ENCODE assay signal across 12 mouse cellular contexts in genomic region chr7:139218641-139219415, GRCm38 (mm10). TPM values are rescaled to one million over a fixed set of nuclear protein-coding genes. Genes with fewer than 3 reads are reported as not detected.
DNase-seq lines count a peak whose midpoint lies in the region; ATAC-seq lines count a peak whose summit lies in the region.
"Had no signal": no experiment of that assay in that cellular context is flagged by ENCODE, and none has a peak within 500 bp of the region (broad histone marks: within the 10 kb centered on the region; RNA-seq: fewer than 3 reads in every experiment).

No protein-coding gene starts in this region.

- ATAC-seq in liver, embryonic 16.5 days (ENCODE audit: low read depth), result 0 out of 2 replicates have a peak, but pooled peaks have one; percentile 30
- no peak for ATAC-seq in kidney, embryonic 16.5 days (ENCODE audit: low FRiP score, low TSS enrichment)
- no peak for ATAC-seq in forebrain, embryonic 12.5 days (ENCODE audit: low FRiP score)
- ATAC-seq in midbrain, embryonic 13.5 days, result no peak
- ATAC-seq: Patski had no signal

- H3K4me1 ChIP-seq in liver, embryonic 16.5 days (ENCODE audit: control insufficient read depth, low read depth, low read length), result no peaks in the 10 kb centered on the region
- H3K4me1 ChIP-seq in kidney, embryonic 16.5 days (ENCODE audit: insufficient read depth, low read length), result peaks cover 13% of the 10 kb centered on the region
- peaks cover 4% of the 10 kb centered on the region; the same call in 1 of the 2 replicates for H3K4me1 ChIP-seq in forebrain, embryonic 12.5 days
- peaks cover 2% of the 10 kb centered on the region; the same call in 1 of the 2 replicates for H3K4me1 ChIP-seq in midbrain, embryonic 13.5 days (replicated peaks)
- H3K4me1 ChIP-seq: liver, embryonic 13.5 days had no signal

- no peaks in the 10 kb centered on the region for H3K27me3 ChIP-seq in liver, embryonic 16.5 days (ENCODE audit: control insufficient read depth, insufficient read depth, low read depth, low read length)
- no peaks in the 10 kb centered on the region for H3K27me3 ChIP-seq in kidney, embryonic 16.5 days (ENCODE audit: insufficient read depth, low read length)
- no peaks in the 10 kb centered on the region for H3K27me3 ChIP-seq in forebrain, embryonic 12.5 days
- no peaks in the 10 kb centered on the region for H3K27me3 ChIP-seq in midbrain, embryonic 13.5 days
- H3K27me3 ChIP-seq: liver, embryonic 13.5 days; Patski had no signal

- H3K4me2 ChIP-seq in liver, embryonic 16.5 days (ENCODE audit: low read depth, low read length), result no peak overlapping the region
- no peak overlapping the region for H3K4me2 ChIP-seq in kidney, embryonic 16.5 days (replicated peaks; ENCODE audit: low read depth, low read length)
- H3K4me2 ChIP-seq in forebrain, embryonic 12.5 days, result no peak overlapping the region
- H3K4me2 ChIP-seq in midbrain, embryonic 13.5 days (replicated peaks), result no peak overlapping the region
- H3K4me2 ChIP-seq: liver, embryonic 13.5 days had no signal

- 44% methylated on average over 6 of the region's 6 CpGs for WGBS in liver, embryonic 16.5 days (ENCODE audit: insufficient replicate concordance)
- 46% methylated on average over 6 of the region's 6 CpGs for WGBS in kidney, embryonic 16.5 days
- WGBS in forebrain, embryonic 12.5 days, result 81% methylated on average over 6 of the region's 6 CpGs
- WGBS in midbrain, embryonic 13.5 days, result 76% methylated on average over 6 of the region's 6 CpGs

- no peaks in the 10 kb centered on the region for H3K36me3 ChIP-seq in liver, embryonic 16.5 days (ENCODE audit: control insufficient read depth, insufficient read depth)
- H3K36me3 ChIP-seq in kidney, embryonic 16.5 days (ENCODE audit: insufficient read depth, low read length), result no peaks in the 10 kb centered on the region
- no peaks in the 10 kb centered on the region for H3K36me3 ChIP-seq in forebrain, embryonic 12.5 days (replicated peaks)
- no peaks in the 10 kb centered on the region for H3K36me3 ChIP-seq in midbrain, embryonic 13.5 days
- H3K36me3 ChIP-seq: embryonic facial prominence, embryonic 10.5 days; liver, embryonic 13.5 days had no signal

- H3K27ac ChIP-seq in liver, embryonic 16.5 days (ENCODE audit: low read length), result no peak overlapping the region
- peak overlapping the region; percentile 50; the same call in 1 of the 2 replicates for H3K27ac ChIP-seq in kidney, embryonic 16.5 days (ENCODE audit: low read length)
- no peak overlapping the region for H3K27ac ChIP-seq in forebrain, embryonic 12.5 days
- no peak overlapping the region for H3K27ac ChIP-seq in midbrain, embryonic 13.5 days
- H3K27ac ChIP-seq: embryonic facial prominence, embryonic 10.5 days; liver, embryonic 13.5 days had no signal

- DNase-seq in liver, result no peak
- DNase-seq in adrenal gland, postnatal 14 days, result peak; percentile 82
- DNase-seq in gastrocnemius, postnatal 10 days, result peak; percentile 41
- no peak for DNase-seq in urinary bladder, adult 18-20 months (ENCODE audit: low spot score in 2 of 2)
- DNase-seq: liver, embryonic 13.5 days had no signal

- H3K9me3 ChIP-seq in liver, embryonic 16.5 days (replicated peaks; ENCODE audit: control insufficient read depth, low read length), result no peaks in the 10 kb centered on the region
- H3K9me3 ChIP-seq in kidney, embryonic 16.5 days (ENCODE audit: low read length), result no peaks in the 10 kb centered on the region
- no peaks in the 10 kb centered on the region for H3K9me3 ChIP-seq in forebrain, embryonic 12.5 days
- H3K9me3 ChIP-seq in midbrain, embryonic 13.5 days, result no peaks in the 10 kb centered on the region
- H3K9me3 ChIP-seq: embryonic facial prominence, embryonic 10.5 days; liver, embryonic 13.5 days had no signal

- no peak overlapping the region for H3K9ac ChIP-seq in liver, embryonic 16.5 days (ENCODE audit: low read depth, low read length)
- no peak overlapping the region for H3K9ac ChIP-seq in kidney, embryonic 16.5 days (replicated peaks; ENCODE audit: low read length)
- H3K9ac ChIP-seq in forebrain, embryonic 12.5 days, result no peak overlapping the region
- H3K9ac ChIP-seq in midbrain, embryonic 13.5 days (replicated peaks), result no peak overlapping the region
- H3K9ac ChIP-seq: liver, embryonic 13.5 days had no signal

- no peak overlapping the region for H3K4me3 ChIP-seq in liver, embryonic 16.5 days (ENCODE audit: low read depth, low read length)
- no peak overlapping the region for H3K4me3 ChIP-seq in kidney, embryonic 16.5 days (ENCODE audit: low read length)
- no peak overlapping the region for H3K4me3 ChIP-seq in forebrain, embryonic 12.5 days (replicated peaks)
- H3K4me3 ChIP-seq in midbrain, embryonic 13.5 days (replicated peaks), result no peak overlapping the region
- H3K4me3 ChIP-seq: embryonic facial prominence, embryonic 10.5 days; liver, embryonic 13.5 days had no signal

RNA-seq across cellular contexts. Expression of gene Stk32c, which starts 5.7 kb away (rescaled TPM):
- not detected in 2 replicates for polyA plus RNA-seq in liver, embryonic 16.5 days (2015; fragmentation: Nextera tagmentation; extraction: Ambion mirVana)
- total RNA-seq in adrenal gland, postnatal 14 days (2021), result 2.7 and 3.9 TPM in 2 replicates
- 1 to 10 TPM; 1.6 TPM for total RNA-seq in gastrocnemius, postnatal 10 days (2021)
- polyA plus RNA-seq in kidney, embryonic 16.5 days (2015; fragmentation: Nextera tagmentation; extraction: Ambion mirVana), result 0.26 and 0.39 TPM in 2 replicates
- 0.46 and 0.62 TPM in 2 replicates for polyA plus RNA-seq in forebrain, embryonic 12.5 days (2016; fragmentation: Nextera tagmentation; extraction: Ambion mirVana)
- 0.49 and 0.79 TPM in 2 replicates for polyA plus RNA-seq in midbrain, embryonic 13.5 days (2015; fragmentation: Nextera tagmentation; extraction: Ambion mirVana)
- polyA plus RNA-seq: heart, embryonic 14.5 days; liver, embryonic 13.5 days had no signal

RNA-seq across cellular contexts. Expression of gene Lrrc27, which starts 6.0 kb away (rescaled TPM):
- 0.35 and 0.68 TPM in 2 replicates for polyA plus RNA-seq in liver, embryonic 16.5 days (2015; fragmentation: Nextera tagmentation; extraction: Ambion mirVana)
- total RNA-seq in adrenal gland, postnatal 14 days (2021), result 3.8 and 3.9 TPM in 2 replicates
- total RNA-seq in gastrocnemius, postnatal 10 days (2021), result 1 to 10 TPM; 2.9 to 4.2 TPM
- polyA plus RNA-seq in kidney, embryonic 16.5 days (2015; fragmentation: Nextera tagmentation; extraction: Ambion mirVana), result 2.8 and 3.3 TPM in 2 replicates
- polyA plus RNA-seq in forebrain, embryonic 12.5 days (2016; fragmentation: Nextera tagmentation; extraction: Ambion mirVana), result 5.1 and 6.0 TPM in 2 replicates
- polyA plus RNA-seq in midbrain, embryonic 13.5 days (2015; fragmentation: Nextera tagmentation; extraction: Ambion mirVana), result 4.8 and 6.8 TPM in 2 replicates

RNA-seq across cellular contexts. Expression of gene Pwwp2b, which starts 29.5 kb away (rescaled TPM):
- polyA plus RNA-seq in liver, embryonic 16.5 days (2015; fragmentation: Nextera tagmentation; extraction: Ambion mirVana), result 1.1 and 1.3 TPM in 2 replicates
- 10.9 and 11.2 TPM in 2 replicates for total RNA-seq in adrenal gland, postnatal 14 days (2021)
- total RNA-seq in gastrocnemius, postnatal 10 days (2021), result 1 to 10 TPM; 3.5 to 5.2 TPM
- 9.1 and 10.6 TPM in 2 replicates for polyA plus RNA-seq in kidney, embryonic 16.5 days (2015; fragmentation: Nextera tagmentation; extraction: Ambion mirVana)
- 4.0 and 4.8 TPM in 2 replicates for polyA plus RNA-seq in forebrain, embryonic 12.5 days (2016; fragmentation: Nextera tagmentation; extraction: Ambion mirVana)
- polyA plus RNA-seq in midbrain, embryonic 13.5 days (2015; fragmentation: Nextera tagmentation; extraction: Ambion mirVana), result 3.1 and 4.1 TPM in 2 replicates

Comparison
In these comparisons a context has a peak if more than half of its experiments do, and no peak if none do; other contexts are left out.
1. DNase-seq: peak in adrenal gland, postnatal 14 days (single experiment) and gastrocnemius, postnatal 10 days (single experiment); none in liver (single experiment) and urinary bladder, adult 18-20 months (0 of 2).